Mouse (Mus musculus) midbrain, embryonic 11.5 days (tissue): ENCODE data around the gene Pafah2. TPM values are rescaled to one million over a fixed set of nuclear protein-coding genes. Genes with fewer than 3 reads are reported as not detected.

Experiments used
- ATAC-seq: fragments of 200-750 bp; cut with Nextera tagmentation; 2 replicates; pipeline ENCODE4 v1.8.0; 2017; ENCODE audit warnings: moderate TSS enrichment, moderate library complexity; ENCODE audit not compliant: low FRiP score
- DNase-seq: peaks from one replicate; pipeline ENCODE4 v3.0.0; 2015; ENCODE audit warnings: low spot score; ENCODE audit errors: missing footprints
- H3K27ac ChIP-seq: fragments of 300-500 bp; sonication (generic); 2 replicates; pipeline ENCODE4 v1.5.1; 2014; ENCODE audit warnings: low read depth, low read length
- H3K27me3 ChIP-seq: fragments of 300-500 bp; sonication (generic); 2 replicates; pipeline ENCODE4 v1.6.1; 2014; ENCODE audit warnings: mild to moderate bottlenecking, low read length, moderate library complexity, mixed read lengths; ENCODE audit not compliant: control insufficient read depth, insufficient read depth
- H3K36me3 ChIP-seq: fragments of 300-500 bp; sonication (generic); 2 replicates; pipeline ENCODE4 v1.6.1; 2014; ENCODE audit warnings: mild to moderate bottlenecking, low read length, moderate library complexity, mixed read lengths; ENCODE audit not compliant: control insufficient read depth, insufficient read depth
- H3K4me1 ChIP-seq: fragments of 300-500 bp; sonication (generic); 2 replicates; pipeline ENCODE4 v1.6.1; 2014; ENCODE audit warnings: low read length; ENCODE audit not compliant: control insufficient read depth, insufficient read depth
- H3K4me2 ChIP-seq: fragments of 300-500 bp; sonication (generic); 2 replicates; pipeline ENCODE4 v1.6.1; 2014; ENCODE audit warnings: mild to moderate bottlenecking, moderate library complexity
- H3K4me3 ChIP-seq: fragments of 300-500 bp; sonication (generic); 2 replicates; pipeline ENCODE4 v1.5.1; 2014; ENCODE audit warnings: low read depth, low read length
- H3K9ac ChIP-seq: fragments of 300-500 bp; sonication (generic); 2 replicates; pipeline ENCODE4 v1.6.1; 2014; ENCODE audit warnings: low read length
- H3K9me3 ChIP-seq: fragments of 300-500 bp; sonication (generic); 2 replicates; pipeline ENCODE4 v1.6.1; 2016; ENCODE audit warnings: low read length; ENCODE audit not compliant: control insufficient read depth
- WGBS: fragments of 180-500 bp; shearing (Covaris S2); extraction: QIAGEN DNeasy Blood & Tissue Kit; methylation state at CpG from one replicate; pipeline ENCODE4 v1.1.7; 2014; 5-methylcytosine and 5-hydroxymethylcytosine counted together
- polyA plus RNA-seq: library from polyadenylated mRNA; unstranded; fragments of >200 nt; fragmentation: Nextera tagmentation; extraction: Ambion mirVana; gene quantifications from 2 replicates; pipeline ENCODE4 v1.2.1, GENCODE M21; 2014

The Pafah2 gene
- polyA plus RNA-seq, 1 experiment from 2014 or later = 10.0 TPM

DNA sequence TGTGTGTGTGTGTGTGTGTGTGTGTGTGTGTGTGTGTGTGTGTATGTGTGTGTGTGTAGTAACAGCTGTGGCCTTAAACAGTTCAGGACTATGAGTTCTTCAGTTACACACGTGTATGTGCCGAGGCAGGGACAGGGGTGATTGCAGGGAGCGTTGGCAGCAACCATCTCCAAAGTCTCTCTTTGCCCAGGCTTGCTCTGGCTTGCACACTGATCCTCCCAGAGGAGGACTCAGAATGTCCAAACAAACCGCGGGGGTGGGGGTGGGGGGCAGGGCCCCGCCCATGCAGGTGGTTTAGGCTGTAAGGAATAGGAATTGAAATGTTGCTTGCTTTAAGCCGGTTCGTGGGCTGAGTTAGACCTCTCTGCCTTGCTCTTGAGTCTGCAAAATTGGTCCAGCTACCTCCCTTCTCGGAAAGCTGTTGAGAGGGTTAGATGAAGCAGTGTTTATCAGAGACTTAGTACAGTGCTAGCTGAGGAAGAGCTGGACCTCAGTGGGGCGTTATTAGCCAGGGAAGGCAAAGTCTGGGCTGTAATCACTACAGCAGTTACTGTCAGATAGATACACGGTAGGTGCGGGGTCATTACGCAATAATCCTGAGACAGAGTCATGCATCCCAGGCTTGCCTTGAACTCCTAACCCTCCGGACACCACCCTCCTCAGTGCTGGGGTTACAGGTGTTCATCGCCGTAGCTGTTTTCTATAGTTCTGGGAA is 5.9 kb downstream of the Pafah2 start:
- Histone ChIP-seq H3K4me2 (no peak overlapping the region), H3K9me3 (no peaks in the 10 kb centered on the region), H3K4me3 (no peak overlapping the region), H3K36me3 (no peaks in the 10 kb centered on the region), H3K27me3 (no peaks in the 10 kb centered on the region), H3K9ac (no peak overlapping the region), H3K4me1 (peaks cover 7% of the 10 kb centered on the region), H3K27ac (no peak overlapping the region)
- DNase-seq = peak; percentile 73
- 68% methylated on average over 16 of the region's 16 CpGs for WGBS
- 0 out of 2 replicates have a peak, but pooled peaks have one; percentile 34 for ATAC-seq

DNA sequence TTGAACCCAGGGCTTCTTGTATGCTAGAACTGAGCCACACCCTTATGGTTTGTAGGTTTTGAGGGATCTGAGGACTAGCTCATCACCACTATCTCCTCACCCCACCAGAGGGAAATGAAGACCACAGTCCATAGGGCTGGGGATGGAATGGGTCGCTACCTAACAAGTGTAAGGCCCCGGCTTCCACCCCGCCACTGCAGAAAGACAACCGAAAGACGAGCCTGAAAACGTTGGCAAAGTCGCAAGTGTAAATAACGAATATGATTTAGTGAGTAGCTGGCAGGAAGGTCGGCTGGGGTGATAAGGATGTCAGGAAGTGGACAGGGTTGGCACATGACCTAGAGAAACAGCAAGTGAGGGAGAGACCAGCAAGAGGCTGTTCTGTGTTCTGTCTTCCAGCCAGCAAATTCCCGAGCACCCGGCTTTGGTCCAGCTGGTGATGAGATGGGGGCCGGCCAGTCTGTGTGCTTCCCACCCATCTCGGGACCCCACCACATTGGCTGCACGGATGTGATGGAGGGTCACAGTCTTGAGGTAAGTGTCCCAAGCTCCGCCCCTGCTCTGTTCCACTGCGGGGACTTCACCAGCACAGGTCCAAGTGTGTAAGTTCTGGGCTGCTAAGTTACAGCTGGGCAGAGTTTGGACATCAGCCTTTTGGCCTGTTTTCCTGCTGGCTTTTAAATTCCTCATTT is 6.6 kb downstream of the Pafah2 start:
- Histone ChIP-seq H3K27me3 (no peaks in the 10 kb centered on the region), H3K27ac (no peak overlapping the region), H3K36me3 (no peaks in the 10 kb centered on the region), H3K4me2 (no peak overlapping the region), H3K9me3 (no peaks in the 10 kb centered on the region), H3K4me1 (peaks cover 5% of the 10 kb centered on the region; the same call in 1 of the 2 replicates), H3K9ac (no peak overlapping the region), H3K4me3 (no peak overlapping the region)
- 83% methylated on average over 16 of the region's 16 CpGs for WGBS
- ATAC-seq = no peak
- peak; percentile 74 for DNase-seq

DNA sequence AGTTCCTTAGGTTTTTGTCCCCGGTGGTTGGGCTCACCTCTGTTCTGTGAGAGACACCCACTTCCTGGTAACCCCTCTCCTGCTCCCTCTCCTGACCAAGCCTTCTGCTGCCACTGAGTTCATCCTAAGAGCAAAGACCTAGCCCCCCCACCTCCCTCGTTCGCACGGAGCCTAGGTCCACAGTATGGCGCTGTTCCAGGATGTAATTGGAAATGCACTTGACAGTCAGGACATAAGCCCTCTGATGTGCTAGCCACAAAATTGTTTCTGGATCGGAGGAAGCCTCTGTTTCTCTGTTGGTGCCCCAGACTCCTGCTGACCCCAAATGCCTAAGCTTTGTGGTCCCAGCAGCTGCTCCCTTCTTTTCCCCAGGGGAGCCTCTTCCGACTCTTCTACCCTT is 7.6 kb downstream of the Pafah2 start:
- no peaks in the 10 kb centered on the region for H3K9me3 ChIP-seq
- no peak overlapping the region for H3K27ac ChIP-seq
- DNase-seq = no peak
- H3K4me3 ChIP-seq = no peak overlapping the region
- H3K9ac ChIP-seq = no peak overlapping the region
- no peaks in the 10 kb centered on the region for H3K27me3 ChIP-seq
- no peaks in the 10 kb centered on the region for H3K36me3 ChIP-seq
- ATAC-seq = no peak
- no peak overlapping the region for H3K4me2 ChIP-seq
- WGBS = 64% methylated on average over 7 of the region's 7 CpGs
- H3K4me1 ChIP-seq = peaks cover 5% of the 10 kb centered on the region; the same call in 1 of the 2 replicates

DNA sequence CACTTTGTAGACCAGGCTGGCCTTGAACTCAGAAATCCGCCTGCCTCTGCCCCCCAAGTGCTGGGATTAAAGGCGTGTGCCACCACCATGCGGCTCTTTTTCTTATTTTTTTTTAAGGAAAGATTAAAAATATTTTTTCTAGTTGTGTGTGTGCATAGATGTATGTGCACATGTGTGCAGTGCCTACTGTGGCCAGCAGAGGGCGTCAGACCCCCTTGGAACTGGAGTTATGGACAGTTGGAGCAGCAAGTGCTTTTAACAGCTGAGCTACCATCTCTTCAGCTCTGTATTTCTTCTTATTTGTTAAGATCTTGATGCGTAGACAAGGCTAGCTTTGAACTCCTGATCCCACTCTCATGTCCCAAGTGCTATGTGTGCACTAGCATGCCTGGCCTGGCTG is 13.2 kb downstream of the Pafah2 start:
- Histone ChIP-seq H3K27ac (no peak overlapping the region), H3K4me1 (no peaks in the 10 kb centered on the region), H3K9me3 (no peaks in the 10 kb centered on the region; the same call in 1 of the 2 replicates), H3K4me3 (no peak overlapping the region), H3K36me3 (no peaks in the 10 kb centered on the region), H3K9ac (no peak overlapping the region), H3K4me2 (no peak overlapping the region), H3K27me3 (no peaks in the 10 kb centered on the region)
- 69% methylated on average over 5 of the region's 5 CpGs for WGBS
- no peak for ATAC-seq
- peak; percentile 86 for DNase-seq

DNA sequence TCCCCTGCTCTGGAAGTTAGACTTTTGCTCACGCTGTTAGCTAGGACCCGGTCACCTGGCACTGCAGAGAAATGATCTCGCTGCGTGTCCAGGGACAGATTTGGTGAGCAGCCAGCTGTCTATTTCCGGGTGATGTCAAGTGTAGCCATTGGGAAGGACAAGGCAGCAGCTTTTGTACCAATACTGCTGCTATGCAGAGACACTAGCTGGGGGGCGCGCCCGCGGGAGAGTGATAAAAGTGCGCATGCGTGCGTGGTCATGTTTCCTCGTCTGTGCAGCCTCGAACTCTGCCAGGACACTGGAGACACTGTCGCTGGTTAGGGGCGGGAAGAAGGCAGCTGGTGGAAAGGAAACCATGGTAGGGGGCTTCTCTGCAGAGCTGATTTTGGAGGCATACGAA is 20.1 kb downstream of the Pafah2 start:
- WGBS = 87% methylated on average over 17 of the region's 17 CpGs
- no peak for ATAC-seq
- Histone ChIP-seq H3K9me3 (no peaks in the 10 kb centered on the region; the same call in 1 of the 2 replicates), H3K36me3 (no peaks in the 10 kb centered on the region), H3K4me1 (no peaks in the 10 kb centered on the region), H3K9ac (no peak overlapping the region), H3K27me3 (no peaks in the 10 kb centered on the region), H3K27ac (no peak overlapping the region), H3K4me3 (no peak overlapping the region), H3K4me2 (no peak overlapping the region)
- no peak for DNase-seq

DNA sequence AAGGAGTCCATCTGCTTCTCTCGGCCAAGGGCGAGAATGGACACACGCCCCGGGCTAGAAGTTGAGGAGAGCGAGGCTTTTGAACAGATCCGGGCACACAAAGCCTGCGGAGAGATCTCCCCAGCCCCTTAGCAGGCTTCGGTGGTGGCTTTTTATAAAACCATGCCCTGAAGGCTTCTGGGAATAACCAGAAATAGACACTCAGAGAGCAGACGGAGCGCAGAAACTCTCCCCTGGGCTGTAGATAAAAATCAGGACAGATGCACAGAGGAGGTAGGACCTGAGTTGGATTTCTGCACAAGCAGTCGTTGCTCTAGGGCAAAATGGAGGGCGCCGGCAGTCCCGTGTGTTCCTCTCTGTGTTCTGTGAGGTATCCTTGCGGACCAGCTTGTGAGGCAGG is 20.5 kb downstream of the Pafah2 start:
- WGBS = 78% methylated on average over 15 of the region's 15 CpGs
- no peak overlapping the region for H3K4me3 ChIP-seq
- DNase-seq = peak; percentile 51
- no peak for ATAC-seq
- H3K9me3 ChIP-seq = no peaks in the 10 kb centered on the region; the same call in 1 of the 2 replicates
- H3K9ac ChIP-seq = no peak overlapping the region
- no peaks in the 10 kb centered on the region for H3K36me3 ChIP-seq
- no peak overlapping the region for H3K27ac ChIP-seq
- no peaks in the 10 kb centered on the region for H3K4me1 ChIP-seq
- H3K4me2 ChIP-seq = no peak overlapping the region
- no peaks in the 10 kb centered on the region for H3K27me3 ChIP-seq

DNA sequence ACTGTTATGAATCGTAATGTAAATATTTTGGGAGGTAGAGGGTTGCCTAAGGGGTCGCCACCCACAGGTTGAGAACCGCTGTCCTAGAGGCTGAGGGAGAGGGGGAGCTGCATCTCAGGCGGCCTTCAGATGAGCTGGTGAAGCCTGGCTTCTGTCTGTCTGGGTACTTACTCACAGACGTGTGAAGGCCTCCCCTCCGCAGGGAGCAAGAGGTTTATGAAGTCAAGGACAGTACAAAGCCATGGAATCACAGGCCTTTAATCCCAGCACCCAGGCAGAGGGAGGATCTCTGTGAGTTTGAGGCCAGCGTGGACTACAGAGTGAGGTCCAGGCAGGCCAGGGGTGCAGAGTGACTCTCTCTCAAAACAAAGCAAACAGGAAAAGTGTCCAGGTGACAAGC is 21.0 kb downstream of the Pafah2 start:
- Histone ChIP-seq H3K27me3 (no peaks in the 10 kb centered on the region), H3K4me3 (no peak overlapping the region), H3K36me3 (no peaks in the 10 kb centered on the region), H3K9me3 (no peaks in the 10 kb centered on the region; the same call in 1 of the 2 replicates), H3K27ac (no peak overlapping the region), H3K9ac (no peak overlapping the region), H3K4me1 (no peaks in the 10 kb centered on the region), H3K4me2 (no peak overlapping the region)
- ATAC-seq (no peak), DNase-seq (no peak)
- 70% methylated on average over 7 of the region's 7 CpGs for WGBS

DNA sequence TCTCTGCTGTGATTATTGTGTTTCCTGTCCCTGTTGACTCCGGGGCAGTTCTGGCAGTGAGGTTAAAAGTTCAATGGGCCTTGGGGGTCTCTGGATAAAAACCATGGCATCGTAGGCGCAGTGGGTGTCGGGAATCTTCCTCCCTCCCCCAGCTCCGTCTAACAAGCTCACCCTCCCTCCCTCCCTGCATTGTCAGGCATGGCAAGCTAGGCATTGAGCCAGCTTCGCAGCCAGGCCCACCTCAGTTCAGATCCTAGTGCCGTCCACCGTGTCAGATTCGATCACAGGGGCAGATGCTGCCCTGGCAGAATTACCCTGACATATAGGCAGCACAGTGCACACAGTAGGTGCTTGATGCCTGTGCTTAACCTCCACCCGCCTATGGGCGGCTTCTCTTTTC is 25.9 kb downstream of the Pafah2 start:
- ATAC-seq (no peak), DNase-seq (no peak)
- H3K4me1 ChIP-seq = no peaks in the 10 kb centered on the region
- no peak overlapping the region for H3K4me2 ChIP-seq
- no peaks in the 10 kb centered on the region for H3K36me3 ChIP-seq
- no peak overlapping the region for H3K27ac ChIP-seq
- H3K9ac ChIP-seq = no peak overlapping the region
- H3K9me3 ChIP-seq = no peaks in the 10 kb centered on the region
- no peaks in the 10 kb centered on the region for H3K27me3 ChIP-seq
- no peak overlapping the region for H3K4me3 ChIP-seq
- 79% methylated on average over 11 of the region's 11 CpGs for WGBS

DNA sequence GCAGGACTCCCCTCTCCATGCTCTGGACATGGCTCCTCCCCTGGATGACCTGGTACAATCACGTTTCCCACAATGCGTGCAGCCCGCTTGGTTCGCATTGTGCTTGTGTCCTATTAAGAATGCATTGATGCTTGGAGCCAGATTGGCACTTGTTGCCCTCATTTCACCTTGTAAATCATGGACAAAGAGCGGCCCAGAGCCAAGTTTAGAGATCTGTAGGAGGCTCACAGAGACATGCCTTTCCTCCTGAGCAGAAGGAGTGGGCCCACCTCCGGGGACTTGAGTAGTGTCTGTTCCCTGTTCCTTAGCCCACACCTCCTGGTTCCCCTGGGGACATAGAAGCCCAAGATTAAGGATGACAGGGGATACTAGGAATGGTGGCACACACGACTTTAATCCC is 27.8 kb downstream of the Pafah2 start:
- H3K9ac ChIP-seq = no peak overlapping the region
- no peak overlapping the region for H3K4me2 ChIP-seq
- no peak overlapping the region for H3K4me3 ChIP-seq
- H3K4me1 ChIP-seq = no peaks in the 10 kb centered on the region
- no peak overlapping the region for H3K27ac ChIP-seq
- H3K9me3 ChIP-seq = no peaks in the 10 kb centered on the region
- DNase-seq = no peak
- WGBS = 88% methylated on average over 7 of the region's 7 CpGs
- no peaks in the 10 kb centered on the region for H3K36me3 ChIP-seq
- H3K27me3 ChIP-seq = no peaks in the 10 kb centered on the region
- no peak for ATAC-seq
